Mouse (Mus musculus): ENCODE results near the gene Pnkp.

DNA sequence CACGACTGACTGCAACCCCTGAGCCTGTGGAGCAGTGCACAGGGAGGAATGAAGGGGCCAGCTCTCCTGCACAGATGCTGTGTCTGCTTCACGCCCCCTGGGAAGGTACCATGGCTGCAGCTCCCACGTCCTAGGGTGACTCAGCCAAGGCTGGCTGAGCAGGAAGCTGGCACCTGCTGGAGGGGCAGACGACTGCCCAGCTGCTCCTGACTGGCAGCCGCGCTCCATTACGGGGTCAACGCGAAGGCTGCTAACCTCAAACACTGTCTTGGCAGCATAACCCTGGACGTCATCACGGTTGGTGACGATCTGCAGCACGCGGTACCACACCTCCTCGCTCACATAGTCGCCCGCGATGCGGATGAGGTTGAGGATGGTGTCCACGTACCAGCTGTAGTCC, 48.5 kb downstream of the Pnkp start:
- TF ChIP-seq CTCF (IDR thresholded peaks at IDR 0.05; ENCODE audit: control insufficient read depth, insufficient read depth, low read length) (no peak), POLR2A (IDR thresholded peaks at IDR 0.05; ENCODE audit: borderline replicate concordance, control insufficient read depth, low read depth, low read length) (no peak)

All from bone marrow, adult 2 months (tissue).